Mouse (Mus musculus) c-Kit-positive CD71-negative TER-119-negative erythroid progenitor cells, embryonic 14.5 days (primary cell): Measurements from ENCODE around the gene A830018L16Rik.

Experiments used
- DNase-seq: peaks from one replicate; pipeline ENCODE4 v3.0.0-alpha.2; 2013; ENCODE audit warnings: low read depth

The A830018L16Rik gene

GRCm38 (mm10) chr1:11652773-11653172, 238.9 kb downstream of the A830018L16Rik start:
- DNase-seq: no peak

- DNase-seq: peak; percentile 53
Observed at GRCm38 (mm10) chr1:11657341-11658060, 243.6 kb downstream of the A830018L16Rik start.

GRCm38 (mm10) chr1:11658061-11658625, 244.2 kb downstream of the A830018L16Rik start:
- DNase-seq: no peak

GRCm38 (mm10) chr1:11744749-11745314, 330.9 kb downstream of the A830018L16Rik start:
- no peak for DNase-seq

GRCm38 (mm10) chr1:11748424-11748823, 334.5 kb downstream of the A830018L16Rik start:
- DNase-seq: no peak

- DNase-seq: no peak
Observed at GRCm38 (mm10) chr1:11750065-11750464, 336.2 kb downstream of the A830018L16Rik start.

GRCm38 (mm10) chr1:11750607-11751006, 336.7 kb downstream of the A830018L16Rik start:
- no peak for DNase-seq

GRCm38 (mm10) chr1:11751996-11752395, 338.1 kb downstream of the A830018L16Rik start:
- DNase-seq: no peak

GRCm38 (mm10) chr1:11788264-11788663, 374.4 kb downstream of the A830018L16Rik start:
- DNase-seq: no peak

GRCm38 (mm10) chr1:11792820-11793219, 378.9 kb downstream of the A830018L16Rik start:
- no peak for DNase-seq

- no peak for DNase-seq
Observed at GRCm38 (mm10) chr1:11795666-11796065, 381.8 kb downstream of the A830018L16Rik start.

- DNase-seq: no peak
Observed at GRCm38 (mm10) chr1:11872847-11873246, 458.9 kb downstream of the A830018L16Rik start.

GRCm38 (mm10) chr1:11873573-11873972, 459.7 kb downstream of the A830018L16Rik start:
- no peak for DNase-seq

GRCm38 (mm10) chr1:11881706-11882105, 467.8 kb downstream of the A830018L16Rik start:
- no peak for DNase-seq

GRCm38 (mm10) chr1:11895715-11896114, 481.8 kb downstream of the A830018L16Rik start:
- DNase-seq: no peak

GRCm38 (mm10) chr1:11915873-11916272, 502.0 kb downstream of the A830018L16Rik start:
- DNase-seq: no peak

- DNase-seq: no peak
Observed at GRCm38 (mm10) chr1:11936984-11937383, 523.1 kb downstream of the A830018L16Rik start.

GRCm38 (mm10) chr1:11959421-11960206, 545.7 kb downstream of the A830018L16Rik start:
- no peak for DNase-seq

- DNase-seq: no peak
Observed at GRCm38 (mm10) chr1:11982590-11983136, 568.8 kb downstream of the A830018L16Rik start.

GRCm38 (mm10) chr1:11990011-11990410, 576.1 kb downstream of the A830018L16Rik start:
- no peak for DNase-seq

- DNase-seq: no peak
Observed at GRCm38 (mm10) chr1:11996297-11996878, 582.5 kb downstream of the A830018L16Rik start.

GRCm38 (mm10) chr1:11997574-11997973, 583.7 kb downstream of the A830018L16Rik start:
- DNase-seq: no peak
